Mouse (Mus musculus): ENCODE measurements around the gene Olfr826.
A peak's percentile ranks its signal among the peaks of the same experiment; 100 is the strongest.
"Not testable (repeated sequence)": the region's sequence is repeated elsewhere in the genome, so short reads cannot be mapped to it uniquely, and the experiment has no call there.

Olfr826 gene

DNA sequence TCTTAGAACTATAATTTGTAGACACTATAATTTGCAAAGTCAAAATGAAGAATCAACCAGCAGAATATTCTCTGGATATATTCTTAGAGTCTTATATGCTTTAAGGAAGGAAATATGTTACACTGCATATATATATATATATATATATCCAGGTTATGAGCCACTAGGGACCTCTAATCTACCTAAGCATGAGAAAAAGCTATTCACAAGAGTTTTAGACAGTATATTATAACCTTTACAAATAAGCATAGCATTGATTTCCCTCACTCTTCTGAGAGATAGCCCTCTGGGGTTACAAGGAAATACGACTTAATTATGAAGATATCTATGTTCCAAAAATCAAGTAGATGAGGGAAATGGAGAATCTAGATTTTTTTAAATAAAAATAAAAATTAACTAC is at the start of gene Olfr826:
TSS of gene Olfr826 (minus strand) at position 101 of the 400 bp plus-strand sequence.
- no peak for DNase-seq (ENCODE audit: low read depth, low spot score)

DNA sequence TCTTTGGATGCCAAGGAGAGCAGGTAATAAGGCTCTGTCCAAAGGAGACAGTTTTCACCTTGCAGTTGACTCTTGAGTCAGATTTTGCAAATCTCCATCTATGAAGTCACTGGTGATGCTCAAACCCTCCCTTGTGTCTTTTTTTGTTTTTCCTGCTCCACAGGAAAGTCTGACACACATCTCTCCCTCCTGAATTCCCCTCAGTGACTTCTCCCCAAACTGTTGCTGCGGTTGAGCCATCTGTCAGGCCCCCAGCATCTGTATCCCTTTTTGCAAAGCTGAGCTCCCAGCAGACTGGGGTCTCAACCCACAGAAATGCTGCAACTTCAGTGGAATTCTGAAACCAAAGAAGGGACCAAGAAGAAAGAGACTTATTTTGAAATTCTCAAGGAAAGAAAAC is 48.1 kb upstream of the Olfr826 start:
- DNase-seq (ENCODE audit: low read depth, low spot score), result no peak

DNA sequence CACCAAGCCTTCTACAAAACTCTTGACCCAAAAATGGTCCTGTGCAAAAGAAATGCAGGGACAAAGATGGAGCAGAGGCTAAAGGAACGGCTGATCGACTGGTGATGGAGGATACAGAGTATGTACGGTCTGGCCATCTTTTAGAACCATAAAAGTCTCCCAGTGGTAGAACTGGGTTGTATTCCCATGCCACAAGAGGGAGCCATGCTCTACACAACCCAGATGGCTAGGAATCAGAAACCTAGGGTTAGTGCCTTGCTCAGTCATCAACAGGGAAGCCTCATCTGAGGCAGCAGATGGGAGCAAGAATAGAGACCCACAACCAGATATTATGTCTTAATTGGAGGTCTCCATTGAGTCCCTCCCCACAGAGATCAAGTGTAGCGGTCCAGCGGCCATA is 45.6 kb upstream of the Olfr826 start:
- DNase-seq (ENCODE audit: low read depth, low spot score), result no peak

- peak; percentile 69 for DNase-seq (ENCODE audit: low read depth, low spot score)
Observed at GRCm38 (mm10) chr10:130228246-130228645, 44.3 kb upstream of the Olfr826 start.

- no peak for DNase-seq (ENCODE audit: low read depth, low spot score)
Observed at GRCm38 (mm10) chr10:130225034-130225433, 41.0 kb upstream of the Olfr826 start.

DNA sequence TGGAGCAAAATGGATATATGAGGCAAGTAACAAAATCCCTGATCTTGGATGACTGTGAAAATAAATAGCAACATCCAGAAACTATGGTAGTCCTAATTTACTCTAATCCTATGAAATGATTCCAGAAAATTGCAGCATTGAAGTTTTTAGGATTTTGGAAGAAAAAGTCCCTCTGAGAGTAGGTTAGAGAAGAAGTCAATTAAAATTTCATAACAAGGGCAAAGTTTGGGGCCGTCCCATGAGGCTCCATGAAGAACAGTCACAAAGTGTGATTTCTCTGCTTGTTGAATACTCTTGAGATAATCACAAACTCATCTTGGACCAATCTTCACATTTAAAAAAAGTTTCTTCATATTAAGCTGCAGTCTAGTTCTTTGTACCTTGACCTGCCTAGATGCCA is 30.3 kb upstream of the Olfr826 start, which contains the start of gene Olfr827:
TSS of gene Olfr827 (minus strand) at position 101 of the 400 bp plus-strand sequence.
- no peak for DNase-seq (ENCODE audit: low read depth, low spot score)

GRCm38 (mm10) chr10:130166666-130167065 is 17.3 kb downstream of the Olfr826 start, which contains the start of gene Olfr825:
TSS of gene Olfr825 (minus strand) at chr10:130166766.
- DNase-seq (ENCODE audit: low read depth, low spot score), result no peak

- DNase-seq (ENCODE audit: low read depth, low spot score), result no peak
Observed at GRCm38 (mm10) chr10:130165196-130165595, 18.8 kb downstream of the Olfr826 start.

DNA sequence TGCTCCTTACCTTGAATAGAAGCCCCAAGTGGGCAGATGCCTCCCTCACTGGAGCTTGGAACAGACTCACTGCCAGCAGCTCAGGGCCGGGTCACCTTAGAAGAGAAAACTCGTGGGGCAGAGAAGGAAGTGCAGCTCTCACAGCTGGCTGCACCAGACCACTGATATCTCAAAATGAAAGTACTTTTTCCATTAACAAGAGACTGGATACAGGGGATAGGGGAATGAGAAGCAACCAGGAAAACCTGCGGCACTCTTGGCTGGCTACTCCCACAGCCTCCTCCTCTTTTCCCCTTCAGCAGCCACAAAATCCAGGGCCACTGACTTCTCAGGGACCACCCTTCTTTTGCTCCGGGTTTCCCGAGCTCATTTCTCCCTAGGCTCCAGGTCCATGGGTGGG is 39.9 kb downstream of the Olfr826 start:
- no peak for DNase-seq (ENCODE audit: low read depth, low spot score)

DNA sequence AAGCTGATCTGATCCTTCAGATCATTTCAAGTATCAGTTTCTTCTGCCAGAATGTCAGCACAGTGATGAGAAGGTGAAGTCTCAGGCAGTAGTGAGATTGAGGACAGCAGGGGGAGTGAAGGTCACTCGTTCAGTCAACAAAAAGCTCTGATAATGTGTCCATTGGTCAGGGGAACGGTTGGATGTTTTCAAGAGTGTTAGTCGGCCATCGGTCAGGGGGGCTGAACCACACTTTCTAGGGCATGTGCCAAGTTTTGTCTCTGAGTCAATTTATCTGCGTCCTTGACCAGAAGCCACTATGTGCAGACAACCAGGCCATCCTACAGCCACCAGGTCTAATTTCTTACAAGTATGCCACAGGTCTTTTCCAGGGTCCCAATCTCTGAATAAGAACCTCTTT is 41.5 kb downstream of the Olfr826 start:
- not testable (repeated sequence) for DNase-seq (ENCODE audit: low read depth, low spot score)

DNA sequence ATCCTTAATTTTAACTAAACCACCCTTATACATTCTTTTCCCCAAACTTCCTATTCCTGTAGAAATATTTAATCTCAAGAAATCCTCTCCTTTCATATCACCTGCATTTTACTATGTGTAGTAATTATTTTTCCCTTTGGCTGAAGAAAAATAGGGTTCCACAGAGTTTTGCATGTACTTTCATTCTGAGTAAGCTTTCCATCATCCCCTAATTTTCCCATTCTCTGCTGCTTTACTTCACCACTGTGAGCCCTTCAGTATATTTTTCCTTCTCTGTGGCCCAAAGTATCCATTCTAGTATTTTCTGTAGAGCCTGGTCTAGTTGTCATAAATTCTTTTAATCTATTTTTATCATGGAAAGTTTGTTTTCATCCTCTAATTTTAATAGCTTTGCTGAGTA is 49.2 kb downstream of the Olfr826 start:
- no peak for DNase-seq (ENCODE audit: low read depth, low spot score)

- not testable (repeated sequence) for DNase-seq (ENCODE audit: low read depth, low spot score)
Observed at GRCm38 (mm10) chr10:130129900-130130299, 54.1 kb downstream of the Olfr826 start, which contains the start of gene Olfr824. TSS of gene Olfr824 (minus strand) at chr10:130130000.

Data from forelimb bud, embryonic 11.5 days (tissue).